In the genomic region with DNA sequence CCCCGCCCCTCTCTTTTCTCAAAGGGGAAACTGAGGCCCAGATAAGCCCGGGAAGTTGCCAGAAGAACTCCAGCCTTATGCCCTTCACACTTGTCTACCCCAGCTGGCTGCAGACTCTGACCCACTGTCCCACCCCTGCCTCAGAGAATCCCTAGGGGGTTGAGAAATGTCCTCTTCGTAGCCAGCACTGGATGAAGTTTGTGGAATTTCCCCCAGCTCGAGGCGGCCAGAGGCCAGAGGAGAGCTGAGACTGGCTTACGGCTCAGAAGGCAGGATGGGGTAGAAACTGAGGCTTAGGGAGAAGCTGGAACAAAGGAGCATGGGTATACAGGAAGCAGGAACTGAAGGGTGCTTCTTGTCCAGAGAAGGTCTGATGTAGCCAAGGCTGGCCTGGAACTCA, we compare ENCODE assay signal across 14 mouse cellular contexts. TPM values are rescaled to one million over a fixed set of nuclear protein-coding genes. Genes with fewer than 3 reads are reported as not detected.
DNase-seq lines count a peak whose midpoint lies in the region; ATAC-seq and TF ChIP-seq lines count a peak whose summit lies in the region.
"Had no signal": no experiment of that assay in that cellular context is flagged by ENCODE, and none has a peak within 500 bp of the region (broad histone marks: within the 10 kb centered on the region; RNA-seq: fewer than 3 reads in every experiment).

No protein-coding gene starts in this region.

- no peak overlapping the region for H3K9ac ChIP-seq in lung, embryonic 16.5 days (ENCODE audit: low read length)
- H3K9ac ChIP-seq in stomach, postnatal 0 days (ENCODE audit: low read length), result no peak overlapping the region
- H3K9ac ChIP-seq: limb, embryonic 13.5 days had no signal

- 60% methylated on average over 6 of the region's 6 CpGs for WGBS in lung, embryonic 16.5 days
- WGBS in stomach, postnatal 0 days, result 53% methylated on average over 6 of the region's 6 CpGs

- peak overlapping the region; percentile 69 for H3K27ac ChIP-seq in brown adipose tissue, adult 24 weeks (replicated peaks; ENCODE audit: low read depth, low read length)
- H3K27ac ChIP-seq in lung, embryonic 16.5 days (ENCODE audit: low read length), result no peak overlapping the region
- H3K27ac ChIP-seq in stomach, postnatal 0 days (replicated peaks), result no peak overlapping the region
- H3K27ac ChIP-seq: limb, embryonic 13.5 days had no signal

- DNase-seq in gastrocnemius, adult 8-10 months (ENCODE audit: low spot score in 2 of 2), result peak; percentile 48 to 59
- no peak for DNase-seq in gastrocnemius, postnatal 4 days (ENCODE audit: low spot score in 2 of 2)
- DNase-seq in heart, postnatal 36 days, result peak; percentile 53 to 70
- no peak for DNase-seq in stomach, postnatal 0 days (ENCODE audit: low spot score)
- DNase-seq in neural tube, embryonic 10.5 days (ENCODE audit: extremely low spot score, low spot score), result no peak
- no peak for DNase-seq in thymus, adult 18-20 months
- DNase-seq: cerebellum, adult 9-10 months had no signal

- intact Hi-C loops in heart, postnatal 36 days (cut with DNase I), result no loop called here

- H3K4me2 ChIP-seq in lung, embryonic 16.5 days (ENCODE audit: low read depth, low read length), result no peak overlapping the region
- H3K4me2 ChIP-seq in stomach, postnatal 0 days (replicated peaks; ENCODE audit: low read depth), result no peak overlapping the region
- H3K4me2 ChIP-seq: limb, embryonic 13.5 days had no signal

- no peak overlapping the region for H3K4me3 ChIP-seq in brown adipose tissue, adult 24 weeks (ENCODE audit: insufficient read depth, low read depth, low read length)
- H3K4me3 ChIP-seq in lung, embryonic 16.5 days (ENCODE audit: low read length), result no peak overlapping the region
- H3K4me3 ChIP-seq in stomach, postnatal 0 days (ENCODE audit: low read depth, low read length), result no peak overlapping the region
- H3K4me3 ChIP-seq: limb, embryonic 13.5 days had no signal

- H3K27me3 ChIP-seq in lung, embryonic 16.5 days (ENCODE audit: control insufficient read depth, insufficient read depth, low read depth, low read length), result no peaks in the 10 kb centered on the region
- no peaks in the 10 kb centered on the region for H3K27me3 ChIP-seq in stomach, postnatal 0 days (ENCODE audit: control insufficient read depth, insufficient read depth, low read length)
- H3K27me3 ChIP-seq: limb, embryonic 13.5 days; Patski had no signal

- TF ChIP-seq CTCF in stomach, postnatal 0 days (IDR thresholded peaks at IDR 0.05; ENCODE audit: low read depth), result no peak

- H3K36me3 ChIP-seq in lung, embryonic 16.5 days (ENCODE audit: control insufficient read depth, insufficient read depth, low read length), result no peaks in the 10 kb centered on the region
- H3K36me3 ChIP-seq in stomach, postnatal 0 days (ENCODE audit: control insufficient read depth, insufficient read depth, low read length), result no peaks in the 10 kb centered on the region
- H3K36me3 ChIP-seq: limb, embryonic 13.5 days had no signal

- ATAC-seq in lung, embryonic 16.5 days (ENCODE audit: low read depth), result 0 out of 2 replicates have a peak, but pooled peaks have one; percentile 25
- ATAC-seq in stomach, postnatal 0 days (ENCODE audit: low FRiP score, low TSS enrichment), result no peak
- ATAC-seq: Patski had no signal

- H3K9me3 ChIP-seq in lung, embryonic 16.5 days (ENCODE audit: control insufficient read depth, low read length), result no peaks in the 10 kb centered on the region
- H3K9me3 ChIP-seq in stomach, postnatal 0 days (ENCODE audit: control insufficient read depth, low read length), result no peaks in the 10 kb centered on the region
- H3K9me3 ChIP-seq: limb, embryonic 13.5 days had no signal

- no peak for TF ChIP-seq EP300 in stomach, postnatal 0 days (optimal IDR thresholded peaks at IDR 0.05)

- peaks cover 22% of the 10 kb centered on the region for H3K4me1 ChIP-seq in brown adipose tissue, adult 24 weeks (ENCODE audit: control insufficient read depth, insufficient read depth, insufficient read length, low read length)
- peaks cover 7% of the 10 kb centered on the region for H3K4me1 ChIP-seq in lung, embryonic 16.5 days (replicated peaks; ENCODE audit: control insufficient read depth, insufficient read depth, low read length)
- H3K4me1 ChIP-seq in stomach, postnatal 0 days (replicated peaks; ENCODE audit: control insufficient read depth, insufficient read depth), result no peaks in the 10 kb centered on the region

RNA-seq across cellular contexts. Expression of a gene that starts 7.7 kb away (rescaled TPM):
- not detected for total RNA-seq in gastrocnemius, adult 8-10 months (2022)
- not detected for total RNA-seq in gastrocnemius, postnatal 4 days (2021)
- polyA plus RNA-seq in brown adipose tissue, adult 24 weeks (2012; ENCODE audit: insufficient read depth, insufficient read length, missing spikeins), result not detected in 2 replicates
- total RNA-seq in heart, postnatal 36 days (2021), result not detected
- 0.63 TPM in 1 of 2 replicates, not detected in the other for polyA plus RNA-seq in lung, embryonic 16.5 days (2015; fragmentation: Nextera tagmentation; extraction: Ambion mirVana)
- 0.17 TPM in 2 replicates for polyA plus RNA-seq in stomach, postnatal 0 days (2015; fragmentation: Nextera tagmentation; extraction: Ambion mirVana)
- total RNA-seq: layer of hippocampus, postnatal 10 days; megakaryocyte progenitor cell, adult 5-6 weeks had no signal
- polyA plus RNA-seq: embryonic facial prominence, embryonic 14.5 days; limb, embryonic 13.5 days had no signal

RNA-seq across cellular contexts. Expression of a gene that starts 34.5 kb away (rescaled TPM):
- total RNA-seq in gastrocnemius, adult 8-10 months (2022), result 1 to 10 TPM; 2.0 to 2.9 (median 2.4) TPM
- total RNA-seq in gastrocnemius, postnatal 4 days (2021), result 10 to 100 TPM; 11.4 to 13.8 TPM
- 4.6 and 29.0 TPM in 2 replicates for polyA plus RNA-seq in brown adipose tissue, adult 24 weeks (2012; ENCODE audit: insufficient read depth, insufficient read length, missing spikeins)
- total RNA-seq in heart, postnatal 36 days (2021), result 1 to 10 TPM; 7.2 to 9.1 TPM
- polyA plus RNA-seq in lung, embryonic 16.5 days (2015; fragmentation: Nextera tagmentation; extraction: Ambion mirVana), result 24.9 and 25.8 TPM in 2 replicates
- 11.1 and 11.4 TPM in 2 replicates for polyA plus RNA-seq in stomach, postnatal 0 days (2015; fragmentation: Nextera tagmentation; extraction: Ambion mirVana)

Comparison
In these comparisons a context has a peak if more than half of its experiments do, and no peak if none do; other contexts are left out.
1. DNase-seq: peak in gastrocnemius, adult 8-10 months (2 of 2) and heart, postnatal 36 days (2 of 2); none in gastrocnemius, postnatal 4 days (0 of 2), stomach, postnatal 0 days (single experiment), neural tube, embryonic 10.5 days (single experiment) and thymus, adult 18-20 months (0 of 2).